Mouse (Mus musculus): Measurements from ENCODE around the gene Fkbp15. TPM values are rescaled to one million over a fixed set of nuclear protein-coding genes. Genes with fewer than 3 reads are reported as not detected.

Gene Fkbp15
- 24.1 and 26.7 TPM in 2 replicates for polyA plus RNA-seq (2014; fragmentation: Nextera tagmentation; extraction: Ambion mirVana)

DNA sequence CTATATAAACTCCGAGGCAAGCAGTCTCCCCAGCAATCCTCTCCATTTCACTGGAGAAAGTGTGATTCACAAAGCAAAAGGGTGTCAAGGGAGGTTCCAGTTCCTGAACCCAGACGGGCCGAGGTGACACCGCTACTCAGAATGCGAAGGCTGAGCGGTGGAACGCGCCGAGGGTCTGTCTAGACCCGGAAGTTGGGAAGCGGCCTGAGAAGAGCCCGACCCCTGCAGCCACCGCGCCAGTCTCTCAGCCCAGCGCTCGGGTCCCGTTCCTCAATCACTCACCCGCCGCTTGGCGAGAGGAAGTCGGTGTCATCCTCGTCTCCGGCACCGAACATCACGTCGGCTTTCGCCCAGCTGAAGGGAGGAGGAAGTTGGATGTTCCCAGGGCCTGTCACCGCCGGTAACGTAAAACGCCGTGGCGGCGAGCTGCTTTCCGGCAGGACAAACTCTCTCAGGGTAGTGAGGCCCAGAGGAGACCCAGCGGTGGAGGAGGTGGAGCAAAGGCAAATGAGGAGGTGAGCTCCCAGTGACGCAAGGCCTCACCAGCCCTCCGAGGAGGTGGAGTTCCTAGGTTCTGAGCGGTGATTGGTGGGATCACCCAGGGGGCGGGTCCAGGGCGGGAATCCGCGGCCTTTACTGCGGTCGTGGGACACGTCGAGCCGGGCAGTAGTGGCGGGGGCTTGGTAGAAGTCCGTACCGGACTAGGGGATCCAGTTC is at the start of gene Fkbp15, which contains the start of gene Slc31a1:
Gene Fkbp15, minus strand, starts transcription at position 461 of the 717 bp plus-strand sequence.
Gene Slc31a1, plus strand, starts transcription at position 640 of the 717 bp plus-strand sequence.
- ATAC-seq (ENCODE audit: low read depth) = peak; percentile 100
- H3K9ac ChIP-seq (replicated peaks; ENCODE audit: low read depth, low read length) = peak within 1 kb of the TSS; percentile 72
- H3K27me3 ChIP-seq (ENCODE audit: control insufficient read depth, insufficient read depth, low read length) = no peaks in the 10 kb centered on the region
- H3K4me3 ChIP-seq (ENCODE audit: low read depth, low read length) = peak within 1 kb of the TSS; percentile 76
- peak within 1 kb of the TSS; percentile 73 for H3K27ac ChIP-seq (ENCODE audit: low read depth, low read length)
- H3K4me2 ChIP-seq (ENCODE audit: low read depth, low read length) = peak within 1 kb of the TSS; percentile 60
- H3K4me1 ChIP-seq (ENCODE audit: control insufficient read depth, insufficient read depth, low read length) = peaks cover 14% of the 10 kb centered on the region; the same call in 1 of the 2 replicates
- H3K36me3 ChIP-seq (ENCODE audit: control insufficient read depth, insufficient read depth, low read length) = no peaks in the 10 kb centered on the region
- under 1% methylated on average over 51 of the region's 51 CpGs for WGBS
- no peaks in the 10 kb centered on the region for H3K9me3 ChIP-seq (ENCODE audit: control insufficient read depth, low read length)

DNA sequence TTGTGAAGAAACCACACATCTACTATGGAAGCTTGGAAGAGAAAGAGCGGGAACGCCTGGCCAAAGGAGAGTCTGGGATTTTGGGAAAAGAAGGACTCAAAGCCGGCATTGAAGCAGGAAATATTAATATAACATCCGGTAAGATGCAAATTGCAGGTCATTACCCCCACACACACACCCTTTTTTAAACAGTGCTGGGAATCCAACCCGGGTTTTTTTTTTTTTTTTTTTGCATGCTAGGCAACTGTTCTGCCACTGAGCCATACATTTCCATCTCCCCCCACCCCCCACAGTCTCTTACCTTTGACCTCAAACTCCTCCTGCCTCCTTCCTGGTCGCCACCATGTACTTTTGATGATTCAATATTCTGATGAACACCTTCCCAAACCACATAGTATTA is 49.3 kb upstream of the Fkbp15 start:
- Histone ChIP-seq H3K9me3 (ENCODE audit: control insufficient read depth, low read length) (no peaks in the 10 kb centered on the region), H3K27me3 (ENCODE audit: control insufficient read depth, insufficient read depth, low read length) (no peaks in the 10 kb centered on the region), H3K36me3 (ENCODE audit: control insufficient read depth, insufficient read depth, low read length) (peaks cover 10% of the 10 kb centered on the region), H3K4me1 (ENCODE audit: control insufficient read depth, insufficient read depth, low read length) (peaks cover 18% of the 10 kb centered on the region; the same call in 1 of the 2 replicates), H3K4me3 (ENCODE audit: low read depth, low read length) (peak overlapping the region; percentile 50), H3K27ac (ENCODE audit: low read depth, low read length) (no peak overlapping the region), H3K4me2 (ENCODE audit: low read depth, low read length) (peak overlapping the region; percentile 53), H3K9ac (replicated peaks; ENCODE audit: low read depth, low read length) (peak overlapping the region; percentile 60; the same call in 1 of the 2 replicates)
- WGBS = 38% methylated on average over 6 of the region's 6 CpGs
- no peak for ATAC-seq (ENCODE audit: low read depth)

DNA sequence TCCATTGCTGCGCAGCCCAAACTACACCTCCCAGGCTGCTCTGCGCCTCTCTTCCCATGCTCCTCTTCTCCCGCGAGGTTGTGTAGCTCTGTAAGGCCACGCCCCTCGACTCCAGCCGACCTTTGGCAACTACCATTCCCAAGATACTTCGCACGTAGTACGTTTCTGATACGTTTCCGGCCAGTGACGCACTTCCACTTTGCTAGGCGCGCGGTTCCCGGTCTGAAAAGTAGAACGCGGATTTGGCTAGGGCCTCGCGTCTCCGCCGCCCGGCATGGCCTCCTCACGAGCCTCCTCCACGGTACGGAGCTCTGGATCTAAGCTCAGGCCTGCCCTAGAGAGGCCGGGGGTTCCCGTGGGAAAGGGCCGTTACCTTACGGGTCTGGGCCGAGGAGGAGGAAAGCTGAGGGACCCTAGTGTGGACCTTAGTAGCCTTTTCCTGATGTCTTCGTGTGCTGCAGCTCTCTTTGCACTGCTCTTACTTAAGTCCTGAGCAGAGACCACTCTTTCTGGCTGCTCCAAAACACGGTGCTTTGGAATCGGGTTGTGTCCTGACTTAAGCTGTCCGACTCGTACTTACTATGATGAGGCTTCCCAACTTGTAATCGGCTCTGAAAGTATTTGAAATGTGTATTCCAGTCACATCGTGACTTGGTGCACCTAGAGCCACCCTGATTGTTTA is 48.4 kb upstream of the Fkbp15 start, which contains the start of the genes Cdc26 and Prpf4:
Gene Cdc26, minus strand, starts transcription at position 42 of the 682 bp plus-strand sequence.
Gene Prpf4, plus strand, starts transcription at position 197 of the 682 bp plus-strand sequence.
- H3K9ac ChIP-seq (replicated peaks; ENCODE audit: low read depth, low read length) = peak within 1 kb of the TSS; percentile 76
- peak within 1 kb of the TSS; percentile 73 for H3K27ac ChIP-seq (ENCODE audit: low read depth, low read length)
- under 1% methylated on average over 39 of the region's 39 CpGs for WGBS

DNA sequence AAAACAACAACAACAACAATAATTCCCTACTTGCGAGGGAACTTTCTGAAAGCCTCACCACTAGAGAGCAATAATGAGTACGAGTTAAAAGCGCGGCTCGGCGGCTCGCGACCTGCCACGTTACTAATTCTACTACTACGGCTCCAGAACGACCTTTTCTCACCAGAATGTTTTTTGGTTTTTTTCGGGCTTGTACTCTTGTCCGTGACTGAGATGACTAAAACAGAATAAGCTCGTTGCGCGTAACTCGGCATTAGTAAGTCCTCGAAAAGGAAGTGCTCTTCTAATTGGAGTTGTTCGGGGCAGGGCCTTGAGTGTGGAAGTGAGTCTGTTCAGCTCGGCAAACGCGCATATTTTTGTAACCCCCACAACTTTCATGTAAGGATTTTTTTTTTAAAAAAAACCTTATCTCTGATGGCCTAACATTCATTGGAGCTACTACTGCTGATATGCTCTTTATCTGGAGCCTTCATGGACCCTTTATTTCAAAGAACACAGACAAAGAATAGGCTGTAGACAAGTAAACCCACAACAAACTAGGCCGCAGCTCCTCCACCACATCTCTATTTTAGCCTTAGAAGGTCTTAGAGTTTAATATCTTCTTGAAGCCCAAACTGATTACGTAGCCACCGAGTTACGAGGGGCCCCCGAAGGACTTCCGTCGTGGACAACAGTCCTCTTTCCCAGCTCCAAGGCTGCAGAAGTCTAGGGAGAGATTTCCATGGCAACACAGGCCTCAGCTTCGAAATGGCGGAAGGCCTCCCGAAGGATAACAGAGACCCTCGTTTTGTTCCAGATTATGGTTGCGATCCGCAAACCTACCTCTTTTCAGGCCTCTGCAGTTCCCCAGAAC is 47.6 kb upstream of the Fkbp15 start:
- Histone ChIP-seq H3K4me3 (ENCODE audit: low read depth, low read length) (peak overlapping the region; percentile 50), H3K27me3 (ENCODE audit: control insufficient read depth, insufficient read depth, low read length) (no peaks in the 10 kb centered on the region), H3K4me2 (ENCODE audit: low read depth, low read length) (peak overlapping the region; percentile 50), H3K9ac (replicated peaks; ENCODE audit: low read depth, low read length) (peak overlapping the region; percentile 76), H3K9me3 (ENCODE audit: control insufficient read depth, low read length) (no peaks in the 10 kb centered on the region), H3K4me1 (ENCODE audit: control insufficient read depth, insufficient read depth, low read length) (peaks cover 18% of the 10 kb centered on the region; the same call in 1 of the 2 replicates), H3K36me3 (ENCODE audit: control insufficient read depth, insufficient read depth, low read length) (peaks cover 9% of the 10 kb centered on the region), H3K27ac (ENCODE audit: low read depth, low read length) (peak overlapping the region; percentile 73)
- under 1% methylated on average over 35 of the region's 35 CpGs for WGBS
- ATAC-seq (ENCODE audit: low read depth) = peak; percentile 69

More for the DNA sequence above, 48.4 kb upstream of the Fkbp15 start, which contains the start of the genes Cdc26 and Prpf4:
- Histone ChIP-seq H3K4me1 (ENCODE audit: control insufficient read depth, insufficient read depth, low read length) (peaks cover 18% of the 10 kb centered on the region; the same call in 1 of the 2 replicates), H3K27me3 (ENCODE audit: control insufficient read depth, insufficient read depth, low read length) (no peaks in the 10 kb centered on the region), H3K4me3 (ENCODE audit: low read depth, low read length) (peak within 1 kb of the TSS; percentile 50), H3K4me2 (ENCODE audit: low read depth, low read length) (peak within 1 kb of the TSS; percentile 53), H3K36me3 (ENCODE audit: control insufficient read depth, insufficient read depth, low read length) (peaks cover 10% of the 10 kb centered on the region), H3K9me3 (ENCODE audit: control insufficient read depth, low read length) (no peaks in the 10 kb centered on the region)
- peak; percentile 99 for ATAC-seq (ENCODE audit: low read depth)

DNA sequence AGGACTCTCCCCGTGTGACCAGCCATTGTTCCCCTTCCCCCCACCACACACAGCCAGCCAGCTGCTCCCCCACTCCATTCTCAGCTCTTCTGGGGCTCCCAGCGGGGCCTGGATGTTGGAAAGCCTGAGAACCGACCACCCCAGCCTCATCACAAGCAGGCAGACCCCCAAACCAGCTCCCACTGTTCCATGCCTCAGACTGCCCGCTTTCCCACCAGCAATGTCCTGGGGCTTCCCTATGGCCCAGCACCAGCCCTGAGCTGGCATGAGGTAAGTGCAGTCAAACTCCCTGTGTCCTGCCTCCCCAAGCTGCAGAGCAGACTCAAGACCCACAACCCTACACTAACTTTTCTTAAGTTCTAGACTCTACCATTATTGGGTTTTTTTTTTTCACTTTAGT is 45.8 kb upstream of the Fkbp15 start:
- Histone ChIP-seq H3K4me1 (ENCODE audit: control insufficient read depth, insufficient read depth, low read length) (peaks cover 18% of the 10 kb centered on the region; the same call in 1 of the 2 replicates), H3K4me3 (ENCODE audit: low read depth, low read length) (no peak overlapping the region), H3K27me3 (ENCODE audit: control insufficient read depth, insufficient read depth, low read length) (no peaks in the 10 kb centered on the region), H3K4me2 (ENCODE audit: low read depth, low read length) (no peak overlapping the region; the same call in 1 of the 2 replicates), H3K9ac (replicated peaks; ENCODE audit: low read depth, low read length) (no peak overlapping the region), H3K27ac (ENCODE audit: low read depth, low read length) (no peak overlapping the region), H3K36me3 (ENCODE audit: control insufficient read depth, insufficient read depth, low read length) (peaks cover 10% of the 10 kb centered on the region; the same call in 1 of the 2 replicates), H3K9me3 (ENCODE audit: control insufficient read depth, low read length) (no peaks in the 10 kb centered on the region)
- no peak for ATAC-seq (ENCODE audit: low read depth)
- WGBS = 76% methylated on average over 4 of the region's 4 CpGs

DNA sequence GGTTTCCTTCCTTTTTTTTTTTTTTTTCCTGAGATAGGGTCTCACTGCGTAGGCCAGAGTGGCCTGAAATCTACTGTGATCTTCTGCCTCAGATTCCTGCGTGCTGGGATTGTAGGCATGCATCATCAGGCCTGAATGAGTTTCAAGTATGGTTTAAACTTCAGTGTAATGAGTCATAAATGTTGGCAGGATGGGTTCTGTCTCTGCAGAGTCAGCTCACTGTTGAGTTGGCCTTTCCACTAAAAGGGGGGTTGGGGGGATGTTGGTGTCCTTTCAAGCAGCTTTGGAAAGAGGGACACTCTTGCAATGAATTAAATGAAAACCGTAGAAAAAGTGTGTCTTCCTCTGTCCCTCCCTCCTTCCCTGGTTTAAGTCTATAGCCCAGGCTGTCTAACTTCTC is 38.6 kb upstream of the Fkbp15 start:
- 96% methylated on average over 3 of the region's 3 CpGs for WGBS

DNA sequence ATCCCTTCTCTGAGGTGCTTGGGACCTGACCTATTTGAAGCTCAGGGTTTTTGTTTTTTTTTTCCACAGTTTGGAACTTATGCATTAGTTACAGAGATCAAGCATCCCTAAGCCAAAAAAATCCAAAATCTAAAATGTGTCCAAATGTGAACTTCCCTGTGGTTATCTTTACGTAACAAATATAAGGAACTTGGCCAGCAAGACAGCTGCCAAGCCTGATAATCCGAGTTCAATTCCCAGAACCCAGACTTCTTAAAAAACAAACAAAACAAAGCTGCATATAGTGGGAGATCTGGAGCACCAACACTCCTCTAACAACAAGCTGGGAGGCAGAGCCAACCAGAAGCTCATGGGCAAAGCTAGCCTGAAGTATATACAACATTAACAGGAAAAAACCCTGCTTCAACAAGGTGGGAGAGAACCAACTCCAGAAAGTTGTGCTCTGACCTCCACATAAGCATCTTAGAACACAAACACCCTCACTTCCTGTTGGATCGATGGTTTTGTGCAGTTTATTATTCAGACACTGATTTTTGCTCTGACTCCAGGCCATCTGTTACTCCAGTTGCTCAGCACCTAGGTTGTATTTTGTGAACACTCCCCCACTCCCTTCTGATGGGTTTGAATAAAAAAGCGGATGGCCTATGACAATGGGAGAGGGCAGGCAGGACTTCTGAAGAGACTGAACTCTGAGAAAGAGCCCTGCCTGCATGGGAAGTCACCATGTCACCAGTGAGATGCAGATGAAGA is 37.4 kb upstream of the Fkbp15 start:
- H3K27ac ChIP-seq (ENCODE audit: low read depth, low read length) = no peak overlapping the region
- ATAC-seq (ENCODE audit: low read depth) = no peak
- no peak overlapping the region for H3K4me2 ChIP-seq (ENCODE audit: low read depth, low read length)
- no peaks in the 10 kb centered on the region for H3K9me3 ChIP-seq (ENCODE audit: control insufficient read depth, low read length)
- H3K4me3 ChIP-seq (ENCODE audit: low read depth, low read length) = no peak overlapping the region
- no peaks in the 10 kb centered on the region for H3K4me1 ChIP-seq (ENCODE audit: control insufficient read depth, insufficient read depth, low read length)
- no peaks in the 10 kb centered on the region for H3K27me3 ChIP-seq (ENCODE audit: control insufficient read depth, insufficient read depth, low read length)
- WGBS = 89% methylated on average over 4 of the region's 4 CpGs
- H3K36me3 ChIP-seq (ENCODE audit: control insufficient read depth, insufficient read depth, low read length) = peaks cover 46% of the 10 kb centered on the region
- H3K9ac ChIP-seq (replicated peaks; ENCODE audit: low read depth, low read length) = no peak overlapping the region

More for the DNA sequence above, 38.6 kb upstream of the Fkbp15 start:
- H3K27ac ChIP-seq (ENCODE audit: low read depth, low read length) = no peak overlapping the region
- no peaks in the 10 kb centered on the region for H3K27me3 ChIP-seq (ENCODE audit: control insufficient read depth, insufficient read depth, low read length)
- H3K9ac ChIP-seq (replicated peaks; ENCODE audit: low read depth, low read length) = no peak overlapping the region
- H3K9me3 ChIP-seq (ENCODE audit: control insufficient read depth, low read length) = no peaks in the 10 kb centered on the region
- H3K4me1 ChIP-seq (ENCODE audit: control insufficient read depth, insufficient read depth, low read length) = no peaks in the 10 kb centered on the region
- H3K4me3 ChIP-seq (ENCODE audit: low read depth, low read length) = no peak overlapping the region
- peaks cover 46% of the 10 kb centered on the region for H3K36me3 ChIP-seq (ENCODE audit: control insufficient read depth, insufficient read depth, low read length)
- no peak overlapping the region for H3K4me2 ChIP-seq (ENCODE audit: low read depth, low read length)
- no peak for ATAC-seq (ENCODE audit: low read depth)

DNA sequence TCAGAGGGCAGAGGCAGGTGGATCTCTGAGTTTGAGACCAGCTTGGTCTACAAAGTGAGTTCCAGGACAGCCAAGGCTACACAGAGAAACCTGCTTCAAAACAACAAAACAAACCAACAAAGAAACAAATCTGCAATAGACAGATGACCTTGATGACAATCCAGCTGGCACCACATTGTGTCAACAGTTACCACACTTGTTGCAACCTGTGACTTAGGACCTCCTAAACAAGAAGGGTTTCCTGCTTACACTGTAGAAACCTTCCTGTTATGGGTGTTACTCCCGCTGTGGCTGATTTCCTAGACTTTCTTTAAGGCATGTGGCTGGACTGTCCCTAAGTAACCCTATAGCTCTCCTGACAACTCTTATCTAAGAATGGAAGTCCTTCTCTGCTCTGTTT is 35.5 kb upstream of the Fkbp15 start:
- Histone ChIP-seq H3K4me2 (ENCODE audit: low read depth, low read length) (no peak overlapping the region), H3K36me3 (ENCODE audit: control insufficient read depth, insufficient read depth, low read length) (peaks cover 41% of the 10 kb centered on the region), H3K4me1 (ENCODE audit: control insufficient read depth, insufficient read depth, low read length) (no peaks in the 10 kb centered on the region), H3K27me3 (ENCODE audit: control insufficient read depth, insufficient read depth, low read length) (no peaks in the 10 kb centered on the region), H3K4me3 (ENCODE audit: low read depth, low read length) (no peak overlapping the region), H3K27ac (ENCODE audit: low read depth, low read length) (no peak overlapping the region), H3K9me3 (ENCODE audit: control insufficient read depth, low read length) (no peaks in the 10 kb centered on the region), H3K9ac (replicated peaks; ENCODE audit: low read depth, low read length) (no peak overlapping the region)
- 91% methylated on average over 1 of the region's 1 CpGs for WGBS
- ATAC-seq (ENCODE audit: low read depth) = no peak
